Mouse (Mus musculus) granulocyte monocyte progenitor cell, adult 5-6 weeks (primary cell): ENCODE data around the gene Hoxa9. TPM values are rescaled to one million over a fixed set of nuclear protein-coding genes. Genes with fewer than 3 reads are reported as not detected.

Source experiments
- ATAC-seq: replicated peaks from 2 replicates; pipeline ENCODE4 v1.8.0; 2016; ENCODE audit warnings: mild to moderate bottlenecking, moderate TSS enrichment, inconsistent platforms; ENCODE audit not compliant: poor library complexity, severe bottlenecking
- total RNA-seq, 2 experiments: library from RNA; stranded (forward) in 1 of 2; stranded (reverse) in 1 of 2; fragments of 200-712, 200-1000 nt in 1 of 2; fragments of >200 nt in 1 of 2; fragmentation: Nextera tagmentation in 1 of 2; gene quantifications; 2 replicates each; pipeline ENCODE4 v1.2.3; 2014 to 2017

The Hoxa9 gene
- total RNA-seq, 2 experiments from 2014 or later: 8.9 to 16.8 TPM

- ATAC-seq: no peak
Observed at GRCm38 (mm10) chr6:52262463-52263320, 31.8 kb upstream of the Hoxa9 start.

- ATAC-seq: no peak
Observed at GRCm38 (mm10) chr6:52261751-52262462, 31.0 kb upstream of the Hoxa9 start.

- no peak; the same call in 1 of the 2 replicates for ATAC-seq
Observed at GRCm38 (mm10) chr6:52260654-52261575, 30.0 kb upstream of the Hoxa9 start, which contains the start of gene Hoxa13. Hoxa13 (minus strand) TSS chr6:52260880.

- 0 out of 2 replicates have a peak, but pooled peaks have one; percentile 16 for ATAC-seq
Observed at GRCm38 (mm10) chr6:52259811-52260261, 28.9 kb upstream of the Hoxa9 start.

DNA sequence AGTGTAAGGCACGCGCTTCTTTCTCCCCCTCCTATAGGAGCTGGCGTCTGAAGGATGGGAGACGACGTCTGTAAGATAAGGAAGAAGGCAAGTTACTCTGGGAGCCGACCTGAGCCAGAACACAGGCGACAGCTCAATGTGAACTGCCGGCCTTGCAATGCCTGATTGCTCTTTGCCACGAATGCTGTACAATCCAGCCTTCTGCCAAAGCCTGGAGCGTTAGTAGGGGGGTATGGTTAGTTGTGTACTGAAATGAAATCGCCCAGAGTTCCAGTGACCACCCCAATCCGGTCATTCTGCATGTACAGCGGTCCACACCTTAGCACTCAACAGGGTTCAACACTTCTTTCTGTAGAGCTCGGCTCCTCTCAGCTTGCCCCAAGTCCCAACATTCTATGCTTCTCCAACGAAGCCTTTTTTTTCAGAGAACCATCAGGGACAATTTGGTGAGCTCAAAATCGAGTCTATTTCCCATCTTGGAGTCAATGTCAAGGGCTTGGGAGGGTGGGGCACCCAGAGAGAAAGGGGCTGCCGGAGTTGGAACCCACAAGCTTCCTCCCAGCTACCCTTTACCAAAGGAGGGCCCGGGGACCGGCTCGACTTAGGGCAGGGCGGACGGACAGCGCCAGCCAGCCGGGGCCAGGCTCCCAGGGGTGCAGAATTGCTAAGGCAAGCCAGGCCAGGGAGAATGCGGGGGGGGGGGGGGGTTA lies 28.3 kb upstream of the Hoxa9 start:
- ATAC-seq: no peak

- peak; percentile 74 for ATAC-seq
Observed at GRCm38 (mm10) chr6:52256956-52257355, 26.1 kb upstream of the Hoxa9 start.

- peak; percentile 14; the same call in 1 of the 2 replicates for ATAC-seq
Observed at GRCm38 (mm10) chr6:52253511-52254500, 22.9 kb upstream of the Hoxa9 start.

GRCm38 (mm10) chr6:52252775-52253376 lies 22.0 kb upstream of the Hoxa9 start:
- 0 out of 2 replicates have a peak, but pooled peaks have one; percentile 15 for ATAC-seq

DNA sequence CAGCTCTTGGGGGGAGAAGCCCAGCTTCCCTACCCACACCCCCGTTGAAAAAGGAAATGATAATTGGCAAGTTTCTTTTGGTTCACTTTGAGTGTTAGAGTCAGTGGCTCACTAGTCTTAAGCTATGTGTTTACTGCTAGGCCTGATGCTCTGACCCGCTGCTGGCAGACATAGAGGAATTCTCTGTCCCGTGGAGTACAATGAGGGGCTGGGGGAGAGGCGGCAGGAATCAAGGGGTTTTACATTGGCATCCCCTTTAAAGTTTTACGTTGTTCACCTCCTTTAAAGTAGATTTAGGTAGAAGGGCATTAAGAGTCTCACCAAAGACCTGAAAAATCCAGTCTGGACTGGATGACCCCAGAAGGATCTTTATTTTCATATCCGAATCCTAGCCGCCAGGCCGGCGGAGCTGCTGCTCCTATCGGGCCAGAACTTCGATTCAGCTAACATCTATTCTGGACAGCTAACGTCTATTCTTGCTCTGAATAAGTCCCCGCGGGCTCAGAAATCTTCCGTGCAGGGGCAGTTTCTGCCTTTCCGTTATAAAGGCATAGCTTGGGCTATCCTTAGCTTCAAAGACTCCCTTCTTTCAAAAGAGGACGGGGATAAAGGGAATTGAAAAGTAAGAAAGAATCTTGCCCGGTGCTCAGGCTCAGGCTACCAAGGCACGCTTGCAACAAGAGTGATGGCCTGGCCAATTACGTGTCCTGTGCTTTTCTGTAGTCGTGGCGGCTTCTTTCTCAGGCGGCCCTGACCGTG lies 21.3 kb upstream of the Hoxa9 start:
- no peak for ATAC-seq

GRCm38 (mm10) chr6:52251177-52251879 lies 20.4 kb upstream of the Hoxa9 start:
- no peak for ATAC-seq

DNA sequence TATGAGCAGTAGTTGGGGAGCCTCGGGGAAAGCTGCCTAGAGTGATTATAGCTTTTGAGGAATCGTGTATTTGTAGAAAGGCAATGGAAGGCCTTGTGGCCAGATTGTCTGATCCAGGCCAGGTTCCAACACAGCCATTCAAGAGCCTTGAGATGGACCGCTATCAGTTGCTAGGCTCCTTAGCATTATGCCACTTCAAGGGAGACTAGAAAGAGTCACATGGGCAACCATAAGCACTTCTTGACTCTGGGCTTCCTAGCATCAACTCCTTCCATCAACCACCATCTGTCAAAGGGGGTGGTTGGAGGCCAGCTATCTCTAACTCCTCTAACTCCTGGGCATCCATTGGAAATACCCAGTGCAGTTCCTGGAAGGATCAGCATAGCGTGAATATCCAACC lies 18.9 kb upstream of the Hoxa9 start:
- ATAC-seq: no peak

GRCm38 (mm10) chr6:52249415-52249738 lies 18.5 kb upstream of the Hoxa9 start:
- ATAC-seq: no peak

DNA sequence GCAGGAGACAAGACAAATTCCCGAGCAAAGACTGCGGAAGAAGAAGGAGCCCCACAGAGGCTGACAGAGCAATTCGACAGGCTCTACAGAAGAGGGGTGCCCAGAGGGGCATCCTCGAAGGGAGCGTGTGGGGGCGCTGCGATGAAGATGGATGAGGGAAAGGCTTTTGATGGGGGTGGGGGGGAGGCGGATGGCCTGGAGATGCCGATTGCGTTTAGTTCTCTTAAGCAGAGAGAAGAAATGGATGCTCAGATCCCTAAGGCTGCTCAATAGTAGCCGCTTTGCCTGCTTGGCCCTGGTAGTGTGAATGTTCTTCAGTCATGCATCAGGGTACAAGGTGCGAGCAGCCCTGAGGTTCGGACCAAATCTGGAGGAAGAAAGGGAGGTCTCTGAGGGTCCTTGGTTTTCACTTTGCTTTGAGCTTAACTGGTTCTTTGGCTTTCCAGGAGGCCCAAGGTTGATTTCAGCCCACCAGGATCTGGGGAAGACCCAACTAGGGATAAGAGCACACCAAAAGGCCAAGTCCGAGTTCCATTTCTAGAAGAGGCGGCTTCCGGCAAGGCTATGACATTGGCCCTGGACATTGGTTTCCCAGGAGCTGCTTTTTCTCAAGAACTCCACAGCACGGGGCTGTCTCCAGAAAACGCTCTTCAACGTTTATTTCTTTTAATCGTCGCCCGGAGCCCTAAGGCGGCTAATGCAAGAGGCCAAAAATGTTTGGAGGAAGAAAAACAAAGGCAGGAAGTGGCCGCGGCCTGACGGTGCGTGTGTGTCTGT lies 17.9 kb upstream of the Hoxa9 start:
- ATAC-seq: no peak

- no peak for ATAC-seq
Observed at GRCm38 (mm10) chr6:52247766-52248637, 17.1 kb upstream of the Hoxa9 start.

GRCm38 (mm10) chr6:52246916-52247315 lies 16.0 kb upstream of the Hoxa9 start:
- no peak for ATAC-seq
